Mouse (Mus musculus) stomach, embryonic 14.5 days (tissue): Measurements from ENCODE around the gene Uqcrc2. TPM values are rescaled to one million over a fixed set of nuclear protein-coding genes. Genes with fewer than 3 reads are reported as not detected.

Experiments used
- ATAC-seq: fragments of 200-750 bp; cut with Nextera tagmentation; 2 replicates; pipeline ENCODE4 v1.8.0; 2017; ENCODE audit warnings: low read depth, moderate TSS enrichment; ENCODE audit not compliant: insufficient number of reproducible peaks, insufficient read depth, low FRiP score
- H3K27ac ChIP-seq: fragments of 300-500 bp; sonication (generic); 2 replicates; pipeline ENCODE4 v1.5.1; 2014; ENCODE audit warnings: mild to moderate bottlenecking, low read length, moderate library complexity, mixed read lengths
- H3K27me3 ChIP-seq: fragments of 300-500 bp; sonication (generic); 2 replicates; pipeline ENCODE4 v1.6.1; 2014; ENCODE audit warnings: low read length, control low read depth, mixed read lengths; ENCODE audit not compliant: control insufficient read depth, insufficient read depth
- H3K36me3 ChIP-seq: fragments of 300-500 bp; sonication (generic); 2 replicates; pipeline ENCODE4 v1.6.1; 2014; ENCODE audit warnings: mild to moderate bottlenecking, control low read depth, low read length, moderate library complexity, mixed read lengths; ENCODE audit not compliant: control insufficient read depth, insufficient read depth
- H3K4me1 ChIP-seq: fragments of 300-500 bp; sonication (generic); 2 replicates; pipeline ENCODE4 v1.6.1; 2014; ENCODE audit warnings: low read length, control low read depth, mixed read lengths; ENCODE audit not compliant: control insufficient read depth, insufficient read depth
- H3K4me2 ChIP-seq: fragments of 300-500 bp; sonication (generic); replicated peaks from 2 replicates; pipeline ENCODE4 v1.6.1; 2014; ENCODE audit warnings: low read depth, low read length, control low read depth
- H3K4me3 ChIP-seq: fragments of 300-500 bp; sonication (generic); 2 replicates; pipeline ENCODE4 v1.5.1; 2014; ENCODE audit warnings: low read depth, low read length, control low read depth
- H3K9ac ChIP-seq: fragments of 300-500 bp; sonication (generic); replicated peaks from 2 replicates; pipeline ENCODE4 v1.6.1; 2014; ENCODE audit warnings: low read depth, mild to moderate bottlenecking, control low read depth, low read length, moderate library complexity, mixed read lengths
- H3K9me3 ChIP-seq: fragments of 300-500 bp; sonication (generic); 2 replicates; pipeline ENCODE4 v1.6.1; 2016; ENCODE audit warnings: low read depth, low read length, control low read depth; ENCODE audit not compliant: control insufficient read depth
- WGBS: fragments of 180-500 bp; shearing (Covaris S2); extraction: QIAGEN DNeasy Blood & Tissue Kit; methylation state at CpG from one replicate; pipeline ENCODE4 v1.1.7; 2014; 5-methylcytosine and 5-hydroxymethylcytosine counted together
- polyA plus RNA-seq: library from polyadenylated mRNA; unstranded; fragments of >200 nt; fragmentation: Nextera tagmentation; extraction: Ambion mirVana; gene quantifications from 2 replicates; pipeline ENCODE4 v1.2.1, GENCODE M21; 2014

Gene Uqcrc2
- polyA plus RNA-seq, 1 experiment from 2014 or later: 198 TPM

- H3K9me3 ChIP-seq: no peaks in the 10 kb centered on the region
- peak overlapping the region; percentile 52; the same call in 1 of the 2 replicates for H3K27ac ChIP-seq
- peak overlapping the region; percentile 93 for H3K4me3 ChIP-seq
- peaks cover 14% of the 10 kb centered on the region; the same call in 1 of the 2 replicates for H3K4me1 ChIP-seq
- H3K27me3 ChIP-seq: no peaks in the 10 kb centered on the region
- WGBS: 1% methylated on average over 42 of the region's 42 CpGs
- H3K36me3 ChIP-seq: no peaks in the 10 kb centered on the region
- peak; percentile 48 for ATAC-seq
- peak overlapping the region; percentile 90 for H3K9ac ChIP-seq
- H3K4me2 ChIP-seq: peak overlapping the region; percentile 79
Observed at GRCm38 (mm10) chr7:120677764-120678531, 43.0 kb downstream of the Uqcrc2 start.

GRCm38 (mm10) chr7:120679023-120679422 is 44.0 kb downstream of the Uqcrc2 start:
- Histone ChIP-seq H3K4me2 (peak overlapping the region; percentile 79), H3K27ac (no peak overlapping the region), H3K9ac (no peak overlapping the region; the same call in 1 of the 2 replicates), H3K36me3 (no peaks in the 10 kb centered on the region), H3K4me1 (peaks cover 14% of the 10 kb centered on the region; the same call in 1 of the 2 replicates), H3K4me3 (peak overlapping the region; percentile 93; the same call in 1 of the 2 replicates), H3K9me3 (no peaks in the 10 kb centered on the region), H3K27me3 (no peaks in the 10 kb centered on the region)
- ATAC-seq: no peak
- 48% methylated on average over 8 of the region's 8 CpGs for WGBS

GRCm38 (mm10) chr7:120682002-120682401 is 47.0 kb downstream of the Uqcrc2 start:
- H3K4me1 ChIP-seq: peaks cover 21% of the 10 kb centered on the region
- 73% methylated on average over 4 of the region's 4 CpGs for WGBS
- no peak for ATAC-seq

GRCm38 (mm10) chr7:120684731-120685161 is 49.8 kb downstream of the Uqcrc2 start:
- no peak for ATAC-seq
- 0 out of 2 replicates have a peak overlapping the region, but pooled peaks have one; percentile 1 for H3K4me2 ChIP-seq

More at GRCm38 (mm10) chr7:120682002-120682401, 47.0 kb downstream of the Uqcrc2 start:
- Histone ChIP-seq H3K9ac (no peak overlapping the region), H3K36me3 (no peaks in the 10 kb centered on the region), H3K4me3 (no peak overlapping the region), H3K4me2 (no peak overlapping the region), H3K27me3 (no peaks in the 10 kb centered on the region), H3K9me3 (no peaks in the 10 kb centered on the region), H3K27ac (no peak overlapping the region)

GRCm38 (mm10) chr7:120685227-120685626 is 50.3 kb downstream of the Uqcrc2 start:
- peak overlapping the region; percentile 24; the same call in 1 of the 2 replicates for H3K27ac ChIP-seq
- H3K4me2 ChIP-seq: 0 out of 2 replicates have a peak overlapping the region, but pooled peaks have one; percentile 1
- ATAC-seq: no peak
- H3K27me3 ChIP-seq: no peaks in the 10 kb centered on the region
- no peaks in the 10 kb centered on the region for H3K36me3 ChIP-seq
- H3K9me3 ChIP-seq: no peaks in the 10 kb centered on the region
- H3K4me3 ChIP-seq: no peak overlapping the region
- no peak overlapping the region for H3K9ac ChIP-seq
- 58% methylated on average over 6 of the region's 6 CpGs for WGBS
- peaks cover 16% of the 10 kb centered on the region for H3K4me1 ChIP-seq

More at GRCm38 (mm10) chr7:120684731-120685161, 49.8 kb downstream of the Uqcrc2 start:
- no peak overlapping the region for H3K4me3 ChIP-seq
- no peaks in the 10 kb centered on the region for H3K9me3 ChIP-seq
- H3K36me3 ChIP-seq: no peaks in the 10 kb centered on the region
- 33% methylated on average over 2 of the region's 2 CpGs for WGBS
- no peak overlapping the region for H3K9ac ChIP-seq
- H3K4me1 ChIP-seq: peaks cover 19% of the 10 kb centered on the region
- H3K27me3 ChIP-seq: no peaks in the 10 kb centered on the region
- H3K27ac ChIP-seq: peak overlapping the region; percentile 24; the same call in 1 of the 2 replicates

GRCm38 (mm10) chr7:120690634-120691033 is 55.7 kb downstream of the Uqcrc2 start:
- peaks cover 2% of the 10 kb centered on the region; the same call in 1 of the 2 replicates for H3K4me1 ChIP-seq
- no peak overlapping the region for H3K27ac ChIP-seq
- H3K36me3 ChIP-seq: 0 out of 2 replicates have a peak, but pooled peaks cover 3% of the 10 kb centered on the region
- H3K27me3 ChIP-seq: no peaks in the 10 kb centered on the region
- no peak for ATAC-seq
- H3K9ac ChIP-seq: no peak overlapping the region
- H3K4me2 ChIP-seq: no peak overlapping the region
- no peak overlapping the region for H3K4me3 ChIP-seq
- no peaks in the 10 kb centered on the region for H3K9me3 ChIP-seq
- 72% methylated on average over 4 of the region's 4 CpGs for WGBS

- Histone ChIP-seq H3K4me3 (no peak overlapping the region), H3K4me1 (0 out of 2 replicates have a peak, but pooled peaks cover 2% of the 10 kb centered on the region), H3K27me3 (no peaks in the 10 kb centered on the region), H3K27ac (no peak overlapping the region), H3K9ac (no peak overlapping the region), H3K9me3 (no peaks in the 10 kb centered on the region), H3K4me2 (no peak overlapping the region), H3K36me3 (0 out of 2 replicates have a peak, but pooled peaks cover 3% of the 10 kb centered on the region)
- WGBS: 98% methylated on average over 5 of the region's 5 CpGs
- no peak for ATAC-seq
Observed at GRCm38 (mm10) chr7:120693831-120694375, 58.9 kb downstream of the Uqcrc2 start.

GRCm38 (mm10) chr7:120695196-120695595 is 60.2 kb downstream of the Uqcrc2 start:
- Histone ChIP-seq H3K4me3 (no peak overlapping the region), H3K36me3 (0 out of 2 replicates have a peak, but pooled peaks cover 3% of the 10 kb centered on the region), H3K9me3 (no peaks in the 10 kb centered on the region), H3K4me2 (no peak overlapping the region), H3K4me1 (0 out of 2 replicates have a peak, but pooled peaks cover 2% of the 10 kb centered on the region), H3K27me3 (no peaks in the 10 kb centered on the region), H3K9ac (no peak overlapping the region), H3K27ac (no peak overlapping the region)
- 18% methylated on average over 6 of the region's 6 CpGs for WGBS
- ATAC-seq: no peak
